Mouse (Mus musculus) A20 (cell line): ENCODE results near the gene Cdh3.

Experiments used
- DNase-seq: peaks from one replicate; pipeline ENCODE4 v3.0.0-alpha.2; 2011; ENCODE audit warnings: low read depth, low spot score

Cdh3 gene

DNA sequence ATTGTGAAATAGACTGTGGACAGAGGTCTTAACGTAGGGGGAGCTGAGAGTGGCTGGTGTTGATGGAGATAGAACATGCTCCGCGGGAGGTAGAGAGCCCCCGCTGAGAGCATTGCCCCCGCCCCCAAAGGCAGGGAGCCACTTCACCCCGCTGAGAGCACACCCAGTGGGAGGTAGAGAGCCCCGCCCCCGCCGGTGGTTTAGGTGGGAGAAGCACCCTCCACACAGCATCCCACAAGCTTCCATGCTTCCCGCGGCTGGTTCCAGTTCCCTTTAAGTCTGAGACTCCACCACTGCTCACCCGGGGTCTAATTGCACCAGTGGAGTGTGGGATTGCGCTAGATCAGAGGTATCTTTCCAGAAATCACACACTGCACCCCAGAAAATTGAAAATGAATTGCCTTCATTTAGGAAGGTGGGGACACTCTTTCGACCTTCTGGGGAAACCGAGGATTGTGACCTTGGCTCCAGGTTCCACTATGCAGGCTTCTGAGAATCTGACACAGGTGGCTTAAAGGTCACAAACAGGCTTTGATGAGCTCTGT is 96.0 kb downstream of the Cdh3 start:
- DNase-seq: peak; percentile 37
